Mouse (Mus musculus) left cerebral cortex, postnatal 10 days (tissue): ENCODE measurements around the gene Slc4a11. TPM values are rescaled to one million over a fixed set of nuclear protein-coding genes. Genes with fewer than 3 reads are reported as not detected.
A peak's percentile ranks its signal among the peaks of the same experiment; 100 is the strongest.
"Not testable (repeated sequence)": the region's sequence is repeated elsewhere in the genome, so short reads cannot be mapped to it uniquely, and the experiment has no call there.

Experiments
- DNase-seq, 2 experiments: peaks; one replicate each; pipeline ENCODE4 v3.0.0; 2021 to 2022; ENCODE audit warnings: low spot score in 2 of 2, mixed read lengths in 1 of 2; ENCODE audit errors: extremely low spot score in 1 of 2
- intact Hi-C: fragments of 180-260 bp; cut with DNase I; formaldehyde crosslinking; loops from one replicate; pipeline ENCODE4 v1.15.1; 2025
- total RNA-seq, 2 experiments: library from RNA; stranded (reverse); gene quantifications; 2 replicates each; pipeline ENCODE4 v1.2.3; 2021

Slc4a11 gene
- total RNA-seq, 2 experiments from 2014 or later: 0.39 to 0.58 TPM

DNA sequence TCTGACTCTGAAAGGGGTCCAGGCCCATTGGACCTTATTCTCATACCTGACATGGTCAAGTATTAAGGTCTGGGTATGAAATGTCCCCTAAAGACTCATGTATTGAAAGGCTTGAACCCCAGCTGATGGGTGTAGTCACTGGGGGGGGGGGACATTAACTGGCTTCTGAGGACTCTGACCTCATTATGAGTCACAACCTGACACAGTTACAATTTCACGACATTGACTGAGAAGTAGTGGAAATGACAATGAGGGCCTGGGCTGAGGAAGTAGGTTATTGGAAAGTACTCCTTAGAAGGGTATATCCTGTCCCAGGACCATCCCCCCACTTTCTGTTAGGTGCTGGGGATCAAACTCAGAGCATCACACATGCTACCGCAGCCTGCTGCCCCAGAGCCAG lies 8.3 kb downstream of the Slc4a11 start:
- no peak for DNase-seq

GRCm38 (mm10) chr2:130685426-130685825 lies 11.9 kb downstream of the Slc4a11 start:
- no peak for DNase-seq
- intact Hi-C loops: no loop called here

More for the DNA sequence above, 8.3 kb downstream of the Slc4a11 start:
- intact Hi-C loops: no loop called here

- DNase-seq: no peak
- intact Hi-C loops: no loop called here
Measured at GRCm38 (mm10) chr2:130681531-130681930, 15.8 kb downstream of the Slc4a11 start.

GRCm38 (mm10) chr2:130679899-130680298 lies 17.4 kb downstream of the Slc4a11 start:
- intact Hi-C loops: no loop called here
- DNase-seq: no peak

DNA sequence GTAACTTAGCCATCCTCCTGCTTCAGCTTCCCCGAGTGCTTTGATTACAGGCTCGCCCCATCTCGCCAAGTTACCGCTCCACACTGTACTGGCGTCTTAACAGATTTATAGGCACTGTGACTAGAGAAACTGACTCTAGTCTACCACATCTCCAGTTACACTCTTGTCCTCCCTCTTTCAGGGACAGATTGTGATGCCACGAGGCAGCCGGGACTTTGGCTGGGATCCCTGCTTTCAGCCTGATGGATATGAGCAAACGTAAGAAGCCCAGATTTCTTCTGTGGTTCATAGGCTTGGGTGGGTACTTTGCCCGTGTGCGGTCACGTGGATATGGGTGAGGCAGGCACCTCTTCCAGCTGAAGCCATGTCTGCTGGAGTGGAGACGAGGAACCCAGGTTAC lies 18.2 kb downstream of the Slc4a11 start:
- no peak for DNase-seq
- intact Hi-C loops: no loop called here

DNA sequence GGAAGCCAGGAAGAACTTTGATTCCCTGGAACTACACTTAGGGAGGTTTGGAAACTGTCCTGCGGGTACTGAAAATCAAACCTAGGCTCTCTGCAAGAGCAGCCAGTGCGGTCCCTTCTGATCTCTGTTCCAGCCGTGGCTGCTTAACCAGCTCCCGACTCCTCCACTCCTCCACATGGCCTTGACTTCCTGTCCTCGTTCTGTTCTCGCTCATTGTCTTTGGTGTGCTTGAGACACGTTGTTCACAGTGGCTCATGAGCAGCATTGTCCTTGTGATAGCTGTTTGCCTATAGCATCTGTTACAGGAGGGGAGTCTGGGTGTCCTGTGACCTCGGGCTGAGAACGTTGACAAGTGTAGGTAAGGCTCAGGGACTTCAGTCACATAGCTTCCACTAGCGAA lies 20.1 kb downstream of the Slc4a11 start:
- intact Hi-C loops: no loop called here
- DNase-seq: no peak

- intact Hi-C loops: loop anchor here (10.0 kb wide), 1 partner anchor 103 kb away; the partner anchor contains the start of gene Mrps26
Measured at GRCm38 (mm10) chr2:130667559-130667958, 29.8 kb downstream of the Slc4a11 start, which contains the start of gene Itpa. TSS of gene Itpa (plus strand) at chr2:130667610.

DNA sequence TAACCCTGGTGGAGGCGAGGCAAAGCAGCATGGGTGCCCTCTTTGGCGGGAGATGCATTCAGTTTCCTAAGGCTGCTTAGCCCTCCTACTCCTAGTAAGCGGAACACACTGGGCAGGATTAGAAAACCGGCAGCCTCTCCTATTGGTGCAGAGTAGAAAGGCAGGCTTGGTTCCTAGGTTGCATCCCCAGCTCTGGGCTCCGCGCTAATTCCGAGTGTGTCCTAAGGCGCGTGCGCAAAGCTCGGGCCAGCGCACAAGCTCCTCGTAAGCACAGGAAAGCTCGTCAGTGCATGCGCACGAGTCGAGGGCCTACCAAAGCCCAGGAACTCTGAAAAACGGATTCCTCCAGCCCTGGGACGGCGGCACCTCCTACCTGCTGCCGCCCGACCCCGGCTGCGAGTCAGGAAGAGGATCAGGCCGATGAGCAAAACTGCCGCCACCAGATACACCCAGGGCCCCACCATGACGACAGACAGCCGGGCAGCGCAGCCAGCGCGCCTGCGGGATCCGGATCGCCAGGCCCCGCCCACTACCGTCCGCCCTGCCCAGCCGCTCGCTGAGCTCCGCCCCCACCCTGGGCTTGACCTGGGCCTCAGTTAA lies 33.1 kb downstream of the Slc4a11 start, which contains the start of gene Ddrgk1:
TSS of gene Ddrgk1 (minus strand) at position 558 of the 600 bp plus-strand sequence.
- DNase-seq: peak; percentile 93 to 94
- intact Hi-C loops: loop anchor here (10.0 kb wide), 1 partner anchor 99 kb away; the partner anchor contains the start of gene Mrps26

More at GRCm38 (mm10) chr2:130667559-130667958, 29.8 kb downstream of the Slc4a11 start, which contains the start of gene Itpa:
- peak; percentile 83 to 91 for DNase-seq

DNA sequence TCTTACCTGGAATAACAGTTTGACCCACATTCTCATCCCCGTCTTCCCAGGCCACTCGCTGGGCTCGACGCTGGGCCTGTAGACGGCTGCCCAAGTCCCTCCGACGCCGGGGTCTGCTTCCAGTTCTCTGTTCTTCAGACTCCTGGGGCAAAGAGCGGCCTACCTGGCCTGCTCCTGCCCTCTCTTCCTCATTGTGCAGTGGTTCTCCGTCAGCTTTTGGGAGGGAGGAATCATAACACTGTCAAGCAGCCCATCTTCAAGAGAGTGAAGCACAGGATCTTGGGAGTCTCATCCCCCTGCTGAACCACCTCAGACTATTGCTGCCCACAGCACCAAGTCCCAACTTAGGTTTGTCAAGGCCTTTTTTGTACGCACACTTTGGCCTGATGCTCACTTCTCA lies 34.0 kb downstream of the Slc4a11 start:
- intact Hi-C loops: loop anchor here (10.0 kb wide), 1 partner anchor 99 kb away; the partner anchor contains the start of gene Mrps26
- no peak for DNase-seq

- intact Hi-C loops: no loop called here
Measured at GRCm38 (mm10) chr2:130658530-130658929, 38.8 kb downstream of the Slc4a11 start.

DNA sequence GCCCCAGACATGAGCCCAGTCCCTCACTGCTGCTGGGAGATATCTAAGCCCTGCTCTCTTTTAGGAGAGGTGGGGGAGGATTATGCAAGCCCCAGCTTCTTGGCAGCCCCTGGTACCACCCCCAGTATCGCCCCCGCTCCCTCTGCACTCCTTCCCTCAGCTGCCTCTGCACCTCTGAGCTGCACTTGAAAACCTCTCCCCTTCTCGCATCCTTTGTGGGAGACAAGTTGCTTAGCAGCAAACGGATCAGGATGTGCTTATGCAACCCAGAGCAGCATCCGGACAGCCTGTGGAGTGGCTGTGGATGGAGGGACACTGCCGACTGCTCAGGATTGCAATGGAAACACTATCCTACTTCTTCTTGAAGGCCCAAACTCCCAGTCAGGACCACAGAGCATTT lies 39.8 kb downstream of the Slc4a11 start:
- DNase-seq: peak in 1 of 2 experiments; percentile 32
- intact Hi-C loops: no loop called here

More at GRCm38 (mm10) chr2:130658530-130658929, 38.8 kb downstream of the Slc4a11 start:
- no peak for DNase-seq

- no peak for DNase-seq
- intact Hi-C loops: no loop called here
Measured at GRCm38 (mm10) chr2:130656536-130656935, 40.8 kb downstream of the Slc4a11 start.

DNA sequence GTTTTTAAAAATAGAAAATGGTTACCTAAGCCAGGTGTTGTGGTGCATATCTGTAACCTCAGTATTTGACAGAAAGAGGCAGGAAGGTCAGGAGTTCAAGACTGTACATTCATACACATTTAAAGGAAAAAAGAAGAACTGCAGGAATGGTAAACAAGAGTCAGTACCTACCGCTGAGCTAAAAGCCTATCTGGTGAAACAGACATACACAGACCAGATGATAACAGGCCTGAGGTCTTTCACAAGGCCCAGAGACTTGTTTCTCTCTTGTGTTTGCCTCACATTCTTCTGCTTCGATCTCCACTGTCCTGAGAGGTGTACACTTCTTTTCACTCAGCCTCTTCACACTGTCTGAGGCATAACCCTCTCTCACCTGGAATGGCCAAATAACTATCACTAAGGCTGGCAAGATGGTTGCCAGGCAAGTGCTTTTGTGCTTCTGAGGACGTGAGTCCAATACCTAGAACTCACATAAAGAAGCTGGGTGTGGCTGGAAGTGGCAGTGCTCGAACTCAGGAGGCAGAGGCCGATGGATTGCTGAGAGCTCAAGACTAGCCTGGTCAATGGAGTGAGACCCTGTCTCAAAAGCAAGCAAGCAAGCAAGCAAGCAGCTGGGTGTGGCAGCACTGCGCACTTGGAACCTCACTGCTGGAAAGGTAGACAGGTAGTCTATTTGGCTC lies 41.5 kb downstream of the Slc4a11 start:
- DNase-seq: no peak
- intact Hi-C loops: no loop called here

- intact Hi-C loops: no loop called here
- DNase-seq: no peak
Measured at GRCm38 (mm10) chr2:130653760-130654159, 43.6 kb downstream of the Slc4a11 start.

DNA sequence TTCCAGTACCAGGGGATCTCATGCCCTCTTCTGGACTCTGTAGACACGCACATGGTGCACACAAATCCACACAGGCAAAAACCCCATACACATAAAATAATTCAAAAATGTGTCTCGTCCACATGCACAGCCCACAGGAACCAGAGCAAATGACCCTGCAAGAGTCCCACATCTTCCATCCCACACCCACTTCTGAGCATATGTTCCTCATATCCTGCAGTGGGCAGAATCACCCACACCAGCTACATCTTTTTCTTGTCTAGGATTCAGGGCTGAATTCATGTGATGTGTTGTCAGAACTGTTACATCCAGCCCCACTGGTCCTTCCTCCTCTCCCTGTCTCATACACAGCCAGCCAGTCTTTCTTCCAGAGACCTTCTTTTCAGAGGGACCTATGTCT lies 44.0 kb downstream of the Slc4a11 start:
- no peak for DNase-seq

GRCm38 (mm10) chr2:130649028-130649427 lies 48.3 kb downstream of the Slc4a11 start:
- DNase-seq, intact Hi-C loops: not testable (repeated sequence)

More for the DNA sequence above, 44.0 kb downstream of the Slc4a11 start:
- intact Hi-C loops: no loop called here

- no peak for DNase-seq
- intact Hi-C loops: no loop called here
Measured at GRCm38 (mm10) chr2:130645198-130645597, 52.1 kb downstream of the Slc4a11 start.

DNA sequence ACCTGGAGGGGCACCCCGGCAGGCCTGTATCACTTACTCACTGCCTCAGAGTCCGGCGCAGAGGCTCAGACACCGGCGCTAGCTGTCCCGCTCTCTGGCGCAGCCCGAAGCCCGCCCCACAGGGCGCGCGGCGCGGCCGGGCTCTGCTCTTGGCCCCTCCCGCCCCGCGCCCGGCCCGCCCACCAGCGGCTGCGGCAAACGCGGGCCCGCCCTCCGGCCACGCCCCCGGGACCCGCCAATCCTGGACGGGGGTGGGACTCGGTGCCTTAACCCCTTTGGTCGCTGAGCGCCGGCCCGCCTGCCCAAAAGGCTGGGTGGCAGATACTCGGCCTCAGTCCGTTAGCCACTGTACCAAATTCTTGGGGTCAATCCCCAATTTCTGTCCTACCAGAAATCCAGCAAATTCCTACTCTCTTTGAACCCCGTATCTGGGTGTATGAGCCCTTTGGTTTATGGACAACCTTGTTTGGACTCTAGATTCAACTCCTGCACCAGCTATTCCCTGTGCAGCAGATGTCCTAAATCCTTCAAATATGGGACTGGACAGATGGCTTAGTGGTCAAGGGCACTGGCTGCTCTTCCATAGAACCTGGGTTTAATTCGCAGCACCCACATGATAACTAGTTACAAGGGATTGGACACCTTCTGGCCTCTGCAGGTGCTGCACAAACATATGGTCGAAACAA lies 54.5 kb downstream of the Slc4a11 start, which contains the start of gene Lzts3:
TSS of gene Lzts3 (minus strand) at position 120 of the 686 bp plus-strand sequence.
- intact Hi-C loops: no loop called here
- DNase-seq: peak; percentile 83 to 97

DNA sequence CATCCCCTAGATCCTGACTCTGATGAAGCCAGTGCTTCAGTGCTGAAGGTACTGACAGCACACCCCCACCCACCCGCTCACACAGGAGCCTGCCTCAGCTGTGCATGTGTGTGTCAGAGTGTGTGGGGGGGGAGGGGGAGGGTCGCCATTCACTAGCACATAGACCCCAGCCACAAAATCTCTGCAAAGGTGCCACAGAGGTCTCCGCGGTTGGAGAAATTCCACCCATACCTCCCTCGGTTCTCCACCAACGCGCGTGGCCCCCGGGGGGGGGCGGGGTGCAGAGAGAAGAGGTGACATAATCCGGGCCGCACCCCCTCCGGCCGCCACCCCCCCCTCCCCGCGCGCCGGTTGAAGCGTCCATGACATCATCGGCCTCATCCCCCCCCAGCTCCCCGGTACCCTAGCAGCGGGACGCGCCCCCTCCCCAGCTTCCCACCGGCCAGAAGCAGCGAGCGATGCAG lies 55.1 kb downstream of the Slc4a11 start:
- no peak for DNase-seq
- intact Hi-C loops: no loop called here
